Mouse (Mus musculus) testis, postnatal 14 days (tissue): ENCODE data around the gene Cxcr2.
"Not testable (repeated sequence)": the region's sequence is repeated elsewhere in the genome, so short reads cannot be mapped to it uniquely, and the experiment has no call there.

Experiments used
- DNase-seq: peaks from one replicate; pipeline ENCODE4 v3.0.0; 2021; ENCODE audit warnings: low spot score

The Cxcr2 gene

GRCm38 (mm10) chr1:74141781-74142180 is 12.0 kb upstream of the Cxcr2 start:
- peak; percentile 49 for DNase-seq

GRCm38 (mm10) chr1:74149106-74149885 is 4.5 kb upstream of the Cxcr2 start:
- no peak for DNase-seq

GRCm38 (mm10) chr1:74150101-74150500 is 3.7 kb upstream of the Cxcr2 start:
- DNase-seq: no peak

- DNase-seq: no peak
Measured at GRCm38 (mm10) chr1:74151091-74151490, 2.7 kb upstream of the Cxcr2 start.

GRCm38 (mm10) chr1:74155435-74156012 is 1.7 kb downstream of the Cxcr2 start:
- no peak for DNase-seq

GRCm38 (mm10) chr1:74156381-74156910 is 2.7 kb downstream of the Cxcr2 start:
- DNase-seq: no peak

GRCm38 (mm10) chr1:74159613-74160012 is 5.8 kb downstream of the Cxcr2 start:
- not testable (repeated sequence) for DNase-seq

- DNase-seq: no peak
Measured at GRCm38 (mm10) chr1:74160036-74160435, 6.2 kb downstream of the Cxcr2 start.

- DNase-seq: no peak
Measured at GRCm38 (mm10) chr1:74167136-74167535, 13.3 kb downstream of the Cxcr2 start.

- no peak for DNase-seq
Measured at GRCm38 (mm10) chr1:74169721-74170120, 15.9 kb downstream of the Cxcr2 start.

GRCm38 (mm10) chr1:74172722-74173121 is 18.9 kb downstream of the Cxcr2 start:
- DNase-seq: no peak

- peak; percentile 85 for DNase-seq
Measured at GRCm38 (mm10) chr1:74175731-74176130, 21.9 kb downstream of the Cxcr2 start.

- no peak for DNase-seq
Measured at GRCm38 (mm10) chr1:74178618-74179017, 24.8 kb downstream of the Cxcr2 start.

- no peak for DNase-seq
Measured at GRCm38 (mm10) chr1:74179624-74180408, 26.0 kb downstream of the Cxcr2 start.

- no peak for DNase-seq
Measured at GRCm38 (mm10) chr1:74181462-74181861, 27.7 kb downstream of the Cxcr2 start.

- DNase-seq: no peak
Measured at GRCm38 (mm10) chr1:74183006-74183405, 29.2 kb downstream of the Cxcr2 start.

GRCm38 (mm10) chr1:74190471-74190870 is 36.7 kb downstream of the Cxcr2 start:
- DNase-seq: no peak

GRCm38 (mm10) chr1:74192711-74193110 is 38.9 kb downstream of the Cxcr2 start:
- no peak for DNase-seq

GRCm38 (mm10) chr1:74194445-74194844 is 40.7 kb downstream of the Cxcr2 start, which contains the start of gene Cxcr1:
Gene Cxcr1 (minus strand): TSS chr1:74194631.
- no peak for DNase-seq

GRCm38 (mm10) chr1:74195961-74196360 is 42.2 kb downstream of the Cxcr2 start:
- DNase-seq: no peak

- no peak for DNase-seq
Measured at GRCm38 (mm10) chr1:74196621-74197419, 43.0 kb downstream of the Cxcr2 start.
